Mouse (Mus musculus) hindbrain, embryonic 12.5 days (tissue): ENCODE data around the gene Crhbp. TPM values are rescaled to one million over a fixed set of nuclear protein-coding genes. Genes with fewer than 3 reads are reported as not detected.

Experiments
- ATAC-seq: fragments of 200-750 bp; cut with Nextera tagmentation; 2 replicates; pipeline ENCODE4 v1.8.0; 2017; ENCODE audit warnings: moderate TSS enrichment; ENCODE audit not compliant: low FRiP score
- H3K27ac ChIP-seq: fragments of 300-500 bp; sonication (generic); 2 replicates; pipeline ENCODE4 v1.5.1; 2016; ENCODE audit warnings: mild to moderate bottlenecking
- H3K27me3 ChIP-seq: fragments of 300-500 bp; sonication (generic); 2 replicates; pipeline ENCODE4 v1.6.1; 2016; ENCODE audit warnings: mild to moderate bottlenecking
- H3K36me3 ChIP-seq: fragments of 300-500 bp; sonication (generic); 2 replicates; pipeline ENCODE4 v1.6.1; 2016; ENCODE audit warnings: mild to moderate bottlenecking
- H3K4me1 ChIP-seq: fragments of 300-500 bp; sonication (generic); 2 replicates; pipeline ENCODE4 v1.6.1; 2016
- H3K4me2 ChIP-seq: fragments of 300-500 bp; sonication (generic); replicated peaks from 2 replicates; pipeline ENCODE4 v1.6.1; 2016; ENCODE audit warnings: mild to moderate bottlenecking
- H3K4me3 ChIP-seq: fragments of 300-500 bp; sonication (generic); 2 replicates; pipeline ENCODE4 v1.5.1; 2016; ENCODE audit warnings: mild to moderate bottlenecking
- H3K9ac ChIP-seq: fragments of 300-500 bp; sonication (generic); 2 replicates; pipeline ENCODE4 v1.6.1; 2016; ENCODE audit warnings: mild to moderate bottlenecking, moderate library complexity
- H3K9me3 ChIP-seq: fragments of 300-500 bp; sonication (generic); replicated peaks from 2 replicates; pipeline ENCODE4 v1.6.1; 2016; ENCODE audit warnings: mild to moderate bottlenecking
- WGBS: fragments of 180-500 bp; shearing (Covaris S2); methylation state at CpG from one replicate; pipeline ENCODE4 v1.1.7; 2016; 5-methylcytosine and 5-hydroxymethylcytosine counted together
- polyA plus RNA-seq: library from polyadenylated mRNA; unstranded; fragments of >200 nt; fragmentation: Nextera tagmentation; extraction: Ambion mirVana; gene quantifications from 2 replicates; pipeline ENCODE4 v1.2.1, GENCODE M21; 2016

The Crhbp gene
- polyA plus RNA-seq, 1 experiment from 2014 or later, result 3.8 TPM

GRCm38 (mm10) chr13:95393242-95393641 lies 51.5 kb downstream of the Crhbp start:
- peaks cover 3% of the 10 kb centered on the region; the same call in 1 of the 2 replicates for H3K9me3 ChIP-seq
- no peaks in the 10 kb centered on the region for H3K27me3 ChIP-seq
- H3K4me2 ChIP-seq, result no peak overlapping the region
- H3K9ac ChIP-seq, result no peak overlapping the region
- no peaks in the 10 kb centered on the region for H3K36me3 ChIP-seq
- H3K4me3 ChIP-seq, result no peak overlapping the region
- H3K27ac ChIP-seq, result no peak overlapping the region
- H3K4me1 ChIP-seq, result no peaks in the 10 kb centered on the region
- ATAC-seq, result no peak
- 81% methylated on average over 7 of the region's 7 CpGs for WGBS

GRCm38 (mm10) chr13:95389866-95390865 lies 54.6 kb downstream of the Crhbp start:
- WGBS, result 34% methylated on average over 24 of the region's 24 CpGs
- peak overlapping the region; percentile 5; the same call in 1 of the 2 replicates for H3K4me2 ChIP-seq

GRCm38 (mm10) chr13:95388226-95388625 lies 56.5 kb downstream of the Crhbp start:
- 86% methylated on average over 5 of the region's 5 CpGs for WGBS
- Histone ChIP-seq H3K4me2 (no peak overlapping the region), H3K9me3 (no peaks in the 10 kb centered on the region), H3K27ac (no peak overlapping the region), H3K27me3 (no peaks in the 10 kb centered on the region), H3K4me1 (no peaks in the 10 kb centered on the region), H3K4me3 (no peak overlapping the region), H3K36me3 (no peaks in the 10 kb centered on the region), H3K9ac (no peak overlapping the region)
- no peak for ATAC-seq

More at GRCm38 (mm10) chr13:95389866-95390865, 54.6 kb downstream of the Crhbp start:
- Histone ChIP-seq H3K9me3 (no peaks in the 10 kb centered on the region; the same call in 1 of the 2 replicates), H3K27ac (no peak overlapping the region), H3K9ac (no peak overlapping the region), H3K4me3 (no peak overlapping the region), H3K4me1 (no peaks in the 10 kb centered on the region), H3K36me3 (no peaks in the 10 kb centered on the region), H3K27me3 (no peaks in the 10 kb centered on the region)
- no peak for ATAC-seq

- Histone ChIP-seq H3K36me3 (no peaks in the 10 kb centered on the region), H3K9ac (no peak overlapping the region), H3K4me3 (no peak overlapping the region), H3K4me2 (no peak overlapping the region), H3K4me1 (no peaks in the 10 kb centered on the region), H3K27me3 (no peaks in the 10 kb centered on the region), H3K27ac (no peak overlapping the region), H3K9me3 (no peaks in the 10 kb centered on the region)
- ATAC-seq, result no peak
- 95% methylated on average over 5 of the region's 5 CpGs for WGBS
Measured at GRCm38 (mm10) chr13:95382418-95382817, 62.3 kb downstream of the Crhbp start.

Other genes with a start within 250 kb of the Crhbp start
- gene Pde8b, start 194.6 kb downstream of the Crhbp start, polyA plus RNA-seq, result 3.4 and 5.3 TPM in 2 replicates
- gene Zbed3, start 121.3 kb downstream of the Crhbp start, polyA plus RNA-seq, result 67.7 and 74.5 TPM in 2 replicates
- gene Aggf1, start 69.6 kb downstream of the Crhbp start, polyA plus RNA-seq, result 51.3 and 52.8 TPM in 2 replicates
- not detected in 2 replicates for gene S100z, start 33.8 kb upstream of the Crhbp start, polyA plus RNA-seq
- gene F2rl1, start 80.3 kb upstream of the Crhbp start, polyA plus RNA-seq, result 0.21 and 0.25 TPM in 2 replicates
- gene F2r, start 173.6 kb upstream of the Crhbp start, polyA plus RNA-seq, result 102 and 110 TPM in 2 replicates